Mouse (Mus musculus): ENCODE results near the gene Nkiras2. TPM values are rescaled to one million over a fixed set of nuclear protein-coding genes. Genes with fewer than 3 reads are reported as not detected.

The Nkiras2 gene
- polyA plus RNA-seq, 1 experiment from 2014 or later: 65.4 TPM

- H3K4me2 ChIP-seq: no peak overlapping the region
- WGBS (ENCODE audit: insufficient replicate concordance): 87% methylated on average over 2 of the region's 2 CpGs
- no peaks in the 10 kb centered on the region for H3K9me3 ChIP-seq (replicated peaks; ENCODE audit: control insufficient read depth, low read length)
- no peak overlapping the region for H3K27ac ChIP-seq (ENCODE audit: low read depth, low read length)
- H3K4me1 ChIP-seq (ENCODE audit: control insufficient read depth, insufficient read depth, low read length): no peaks in the 10 kb centered on the region
- H3K4me3 ChIP-seq (ENCODE audit: low read depth, low read length): no peak overlapping the region
- no peaks in the 10 kb centered on the region for H3K27me3 ChIP-seq (ENCODE audit: control insufficient read depth, insufficient read depth, low read length)
- H3K9ac ChIP-seq (ENCODE audit: low read depth, low read length): no peak overlapping the region
- H3K36me3 ChIP-seq (ENCODE audit: control insufficient read depth, insufficient read depth, low read length): peaks cover 80% of the 10 kb centered on the region
- no peak for ATAC-seq (replicated peaks; ENCODE audit: insufficient number of reproducible peaks, low FRiP score, low TSS enrichment)
Observed at GRCm38 (mm10) chr11:100588462-100588861, 30.6 kb upstream of the Nkiras2 start.

- Histone ChIP-seq H3K9me3 (replicated peaks; ENCODE audit: control insufficient read depth, low read length) (no peaks in the 10 kb centered on the region), H3K4me1 (ENCODE audit: control insufficient read depth, insufficient read depth, low read length) (peaks cover 3% of the 10 kb centered on the region; the same call in 1 of the 2 replicates), H3K27me3 (ENCODE audit: control insufficient read depth, insufficient read depth, low read length) (no peaks in the 10 kb centered on the region), H3K4me2 (no peak overlapping the region), H3K27ac (ENCODE audit: low read depth, low read length) (no peak overlapping the region), H3K4me3 (ENCODE audit: low read depth, low read length) (no peak overlapping the region), H3K9ac (ENCODE audit: low read depth, low read length) (no peak overlapping the region), H3K36me3 (ENCODE audit: control insufficient read depth, insufficient read depth, low read length) (peaks cover 48% of the 10 kb centered on the region)
- WGBS (ENCODE audit: insufficient replicate concordance): 90% methylated on average over 11 of the region's 11 CpGs
- ATAC-seq (replicated peaks; ENCODE audit: insufficient number of reproducible peaks, low FRiP score, low TSS enrichment): no peak
Observed at GRCm38 (mm10) chr11:100592346-100593046, 26.5 kb upstream of the Nkiras2 start.

GRCm38 (mm10) chr11:100594608-100595007 is 24.4 kb upstream of the Nkiras2 start:
- peaks cover 50% of the 10 kb centered on the region for H3K36me3 ChIP-seq (ENCODE audit: control insufficient read depth, insufficient read depth, low read length)
- H3K4me1 ChIP-seq (ENCODE audit: control insufficient read depth, insufficient read depth, low read length): peaks cover 3% of the 10 kb centered on the region; the same call in 1 of the 2 replicates
- no peak overlapping the region for H3K9ac ChIP-seq (ENCODE audit: low read depth, low read length)
- H3K9me3 ChIP-seq (replicated peaks; ENCODE audit: control insufficient read depth, low read length): no peaks in the 10 kb centered on the region
- no peak overlapping the region for H3K4me2 ChIP-seq
- H3K27ac ChIP-seq (ENCODE audit: low read depth, low read length): no peak overlapping the region
- ATAC-seq (replicated peaks; ENCODE audit: insufficient number of reproducible peaks, low FRiP score, low TSS enrichment): no peak
- no peaks in the 10 kb centered on the region for H3K27me3 ChIP-seq (ENCODE audit: control insufficient read depth, insufficient read depth, low read length)
- H3K4me3 ChIP-seq (ENCODE audit: low read depth, low read length): no peak overlapping the region
- WGBS (ENCODE audit: insufficient replicate concordance): 90% methylated on average over 7 of the region's 7 CpGs

- no peaks in the 10 kb centered on the region for H3K9me3 ChIP-seq (replicated peaks; ENCODE audit: control insufficient read depth, low read length)
- H3K27me3 ChIP-seq (ENCODE audit: control insufficient read depth, insufficient read depth, low read length): no peaks in the 10 kb centered on the region
- 60% methylated on average over 4 of the region's 4 CpGs for WGBS (ENCODE audit: insufficient replicate concordance)
- no peak overlapping the region for H3K9ac ChIP-seq (ENCODE audit: low read depth, low read length)
- no peak for ATAC-seq (replicated peaks; ENCODE audit: insufficient number of reproducible peaks, low FRiP score, low TSS enrichment)
- peaks cover 3% of the 10 kb centered on the region; the same call in 1 of the 2 replicates for H3K4me1 ChIP-seq (ENCODE audit: control insufficient read depth, insufficient read depth, low read length)
- H3K4me3 ChIP-seq (ENCODE audit: low read depth, low read length): no peak overlapping the region
- H3K4me2 ChIP-seq: no peak overlapping the region
- H3K36me3 ChIP-seq (ENCODE audit: control insufficient read depth, insufficient read depth, low read length): peaks cover 51% of the 10 kb centered on the region
- no peak overlapping the region for H3K27ac ChIP-seq (ENCODE audit: low read depth, low read length)
Observed at GRCm38 (mm10) chr11:100595533-100595932, 23.5 kb upstream of the Nkiras2 start.

- no peaks in the 10 kb centered on the region for H3K9me3 ChIP-seq (replicated peaks; ENCODE audit: control insufficient read depth, low read length)
- H3K36me3 ChIP-seq (ENCODE audit: control insufficient read depth, insufficient read depth, low read length): peaks cover 32% of the 10 kb centered on the region
- no peak overlapping the region for H3K27ac ChIP-seq (ENCODE audit: low read depth, low read length)
- no peak overlapping the region for H3K9ac ChIP-seq (ENCODE audit: low read depth, low read length)
- WGBS (ENCODE audit: insufficient replicate concordance): 87% methylated on average over 4 of the region's 4 CpGs
- H3K4me2 ChIP-seq: no peak overlapping the region
- no peak for ATAC-seq (replicated peaks; ENCODE audit: insufficient number of reproducible peaks, low FRiP score, low TSS enrichment)
- H3K4me3 ChIP-seq (ENCODE audit: low read depth, low read length): no peak overlapping the region
- no peaks in the 10 kb centered on the region for H3K27me3 ChIP-seq (ENCODE audit: control insufficient read depth, insufficient read depth, low read length)
- peaks cover 3% of the 10 kb centered on the region; the same call in 1 of the 2 replicates for H3K4me1 ChIP-seq (ENCODE audit: control insufficient read depth, insufficient read depth, low read length)
Observed at GRCm38 (mm10) chr11:100598074-100598473, 21.0 kb upstream of the Nkiras2 start.

DNA sequence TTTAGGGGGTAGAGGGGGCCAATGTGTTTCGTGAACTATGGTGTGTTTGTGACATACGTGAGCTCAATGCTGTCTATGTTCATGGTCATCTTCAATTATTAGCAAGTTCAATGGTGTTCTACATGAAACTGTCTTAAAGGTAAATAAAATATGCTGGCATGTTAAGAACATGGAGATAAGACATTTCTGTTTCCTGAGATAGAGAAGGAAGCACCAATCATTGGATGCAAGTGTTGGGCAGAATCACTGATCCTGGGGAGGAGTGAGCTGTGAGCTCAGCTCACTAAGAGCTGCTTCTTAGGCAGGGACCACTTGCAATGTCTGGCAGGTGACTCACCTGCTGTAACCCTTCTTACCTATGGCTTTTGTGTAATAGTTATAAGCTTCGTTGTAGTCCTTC is 17.7 kb upstream of the Nkiras2 start:
- H3K27ac ChIP-seq (ENCODE audit: low read depth, low read length): no peak overlapping the region
- 96% methylated on average over 3 of the region's 3 CpGs for WGBS (ENCODE audit: insufficient replicate concordance)
- H3K27me3 ChIP-seq (ENCODE audit: control insufficient read depth, insufficient read depth, low read length): no peaks in the 10 kb centered on the region
- no peak overlapping the region for H3K4me3 ChIP-seq (ENCODE audit: low read depth, low read length)
- peaks cover 26% of the 10 kb centered on the region for H3K36me3 ChIP-seq (ENCODE audit: control insufficient read depth, insufficient read depth, low read length)
- no peak overlapping the region for H3K9ac ChIP-seq (ENCODE audit: low read depth, low read length)
- ATAC-seq (replicated peaks; ENCODE audit: insufficient number of reproducible peaks, low FRiP score, low TSS enrichment): no peak
- no peak overlapping the region for H3K4me2 ChIP-seq
- peaks cover 12% of the 10 kb centered on the region for H3K4me1 ChIP-seq (ENCODE audit: control insufficient read depth, insufficient read depth, low read length)
- no peaks in the 10 kb centered on the region for H3K9me3 ChIP-seq (replicated peaks; ENCODE audit: control insufficient read depth, low read length)

GRCm38 (mm10) chr11:100603155-100603554 is 15.9 kb upstream of the Nkiras2 start:
- no peaks in the 10 kb centered on the region for H3K27me3 ChIP-seq (ENCODE audit: control insufficient read depth, insufficient read depth, low read length)
- 60% methylated on average over 9 of the region's 9 CpGs for WGBS (ENCODE audit: insufficient replicate concordance)
- no peaks in the 10 kb centered on the region for H3K9me3 ChIP-seq (replicated peaks; ENCODE audit: control insufficient read depth, low read length)
- H3K9ac ChIP-seq (ENCODE audit: low read depth, low read length): no peak overlapping the region
- no peak overlapping the region for H3K27ac ChIP-seq (ENCODE audit: low read depth, low read length)
- no peak overlapping the region for H3K4me2 ChIP-seq
- ATAC-seq (replicated peaks; ENCODE audit: insufficient number of reproducible peaks, low FRiP score, low TSS enrichment): no peak
- H3K36me3 ChIP-seq (ENCODE audit: control insufficient read depth, insufficient read depth, low read length): peaks cover 21% of the 10 kb centered on the region
- no peak overlapping the region for H3K4me3 ChIP-seq (ENCODE audit: low read depth, low read length)
- H3K4me1 ChIP-seq (ENCODE audit: control insufficient read depth, insufficient read depth, low read length): peaks cover 12% of the 10 kb centered on the region

GRCm38 (mm10) chr11:100603813-100604212 is 15.2 kb upstream of the Nkiras2 start:
- H3K4me1 ChIP-seq (ENCODE audit: control insufficient read depth, insufficient read depth, low read length): peaks cover 12% of the 10 kb centered on the region
- peaks cover 15% of the 10 kb centered on the region for H3K36me3 ChIP-seq (ENCODE audit: control insufficient read depth, insufficient read depth, low read length)
- no peak overlapping the region for H3K4me3 ChIP-seq (ENCODE audit: low read depth, low read length)
- H3K9ac ChIP-seq (ENCODE audit: low read depth, low read length): no peak overlapping the region
- no peak overlapping the region for H3K4me2 ChIP-seq
- ATAC-seq (replicated peaks; ENCODE audit: insufficient number of reproducible peaks, low FRiP score, low TSS enrichment): no peak
- H3K9me3 ChIP-seq (replicated peaks; ENCODE audit: control insufficient read depth, low read length): no peaks in the 10 kb centered on the region
- no peak overlapping the region for H3K27ac ChIP-seq (ENCODE audit: low read depth, low read length)
- H3K27me3 ChIP-seq (ENCODE audit: control insufficient read depth, insufficient read depth, low read length): no peaks in the 10 kb centered on the region
- WGBS (ENCODE audit: insufficient replicate concordance): 73% methylated on average over 8 of the region's 8 CpGs

Data from heart, embryonic 11.5 days (tissue).